Mouse (Mus musculus) lung, adult 2 months (tissue): ENCODE results near the gene Ssna1.

Source experiments
- CTCF ChIP-seq: fragments of 200-500 bp; IDR thresholded peaks from 2 replicates; pipeline ENCODE4 v1.5.1; 2011; ENCODE audit warnings: mild to moderate bottlenecking, low read length, control low read depth; ENCODE audit not compliant: insufficient read depth
- POLR2A ChIP-seq: fragments of 200-500 bp; IDR thresholded peaks from 2 replicates; pipeline ENCODE4 v1.6.1; 2011; ENCODE audit warnings: low read depth, mild to moderate bottlenecking, control low read depth, low read length, borderline replicate concordance; ENCODE audit errors: extremely low read depth

DNA sequence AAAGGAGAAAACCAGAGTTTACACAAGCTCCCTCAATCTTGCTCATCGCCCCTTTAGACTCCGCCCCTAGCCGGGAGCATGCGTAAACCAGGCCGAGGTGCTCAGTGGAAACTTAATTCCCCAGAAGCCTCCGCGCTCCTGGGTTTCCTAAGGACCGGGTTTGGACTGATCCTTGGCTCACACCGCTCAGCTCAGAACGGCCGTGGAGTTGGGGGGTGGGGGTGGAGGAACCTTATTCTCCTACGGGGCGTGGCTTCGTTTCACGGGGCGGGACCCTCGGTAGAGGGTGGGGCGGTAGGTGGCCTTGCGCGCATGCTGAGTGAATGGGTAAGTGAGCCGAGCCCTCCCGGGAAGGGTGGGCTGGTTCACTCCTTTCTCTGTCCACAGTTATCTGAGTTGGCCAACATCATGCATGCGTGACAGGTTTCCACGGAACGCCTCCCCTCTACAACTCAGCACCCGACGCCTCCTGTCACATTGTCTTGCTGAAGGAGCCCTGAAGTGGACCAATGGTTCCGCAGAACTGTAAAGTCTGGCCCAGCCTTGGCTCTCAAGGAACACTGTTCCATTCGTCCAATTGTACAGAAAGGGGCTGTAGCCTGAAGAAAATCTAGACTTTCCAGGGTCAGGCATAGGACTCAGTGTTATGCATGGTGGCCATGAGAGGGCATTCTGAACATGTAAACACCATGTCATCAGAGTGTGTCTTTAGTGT, 31.4 kb downstream of the Ssna1 start:
- TF ChIP-seq CTCF, result no peak
- peak; percentile 38; the same call in 1 of the 2 replicates for TF ChIP-seq POLR2A
